In genomic region chr7:35334527-35335452, GRCm38 (mm10) we compare ENCODE assay signal across 7 mouse cellular contexts. TPM values are rescaled to one million over a fixed set of nuclear protein-coding genes. Genes with fewer than 3 reads are reported as not detected.
DNase-seq lines count a peak whose midpoint lies in the region; ATAC-seq and TF ChIP-seq lines count a peak whose summit lies in the region.

No protein-coding gene starts in this region.

- peak overlapping the region; percentile 86 for H3K9ac ChIP-seq in heart, embryonic 13.5 days
- peak overlapping the region; percentile 78 for H3K9ac ChIP-seq in kidney, embryonic 16.5 days (replicated peaks; ENCODE audit: low read length)

- peaks cover 62% of the 10 kb centered on the region for H3K4me1 ChIP-seq in E14TG2a.4 (replicated peaks; ENCODE audit: low read depth, low read length)
- peaks cover 18% of the 10 kb centered on the region for H3K4me1 ChIP-seq in heart, embryonic 13.5 days
- peaks cover 17% of the 10 kb centered on the region for H3K4me1 ChIP-seq in kidney, embryonic 16.5 days (ENCODE audit: insufficient read depth, low read length)

- peak overlapping the region; percentile 99 for H3K4me2 ChIP-seq in heart, embryonic 13.5 days
- H3K4me2 ChIP-seq in kidney, embryonic 16.5 days (replicated peaks; ENCODE audit: low read depth, low read length), result peak overlapping the region; percentile 87

- peak overlapping the region; percentile 21 for H3K27ac ChIP-seq in heart, embryonic 13.5 days (replicated peaks)
- peak overlapping the region; percentile 67 for H3K27ac ChIP-seq in kidney, embryonic 16.5 days (ENCODE audit: low read length)

- peak overlapping the region; percentile 89 for H3K4me3 ChIP-seq in E14TG2a.4 (replicated peaks; ENCODE audit: low read length)
- peak overlapping the region; percentile 68 for H3K4me3 ChIP-seq in heart, embryonic 13.5 days
- H3K4me3 ChIP-seq in kidney, embryonic 16.5 days (ENCODE audit: low read length), result peak overlapping the region; percentile 61

- H3K36me3 ChIP-seq in E14TG2a.4 (ENCODE audit: insufficient read depth, low read length), result no peaks in the 10 kb centered on the region
- no peaks in the 10 kb centered on the region for H3K36me3 ChIP-seq in heart, embryonic 13.5 days
- no peaks in the 10 kb centered on the region for H3K36me3 ChIP-seq in kidney, embryonic 16.5 days (ENCODE audit: insufficient read depth, low read length)

- TF ChIP-seq CTCF in E14TG2a.4 (conservative IDR thresholded peaks at IDR 0.05; ENCODE audit: low read length), result no peak

- DNase-seq in MN1 (ENCODE audit: low spot score), result peak; percentile 45
- DNase-seq in embryo, embryonic 9.5 days (ENCODE audit: extremely low spot score), result peak; percentile 45
- peak; percentile 38 for DNase-seq in lung, postnatal 25 days (ENCODE audit: low spot score)
- DNase-seq in retina, embryonic 14.5 days (ENCODE audit: low spot score), result peak; percentile 39

- no peak for ATAC-seq in heart, embryonic 13.5 days (ENCODE audit: extremely low read depth, insufficient number of reproducible peaks, low FRiP score, low TSS enrichment)
- ATAC-seq in kidney, embryonic 16.5 days (ENCODE audit: low FRiP score, low TSS enrichment), result no peak; the same call in none of the 2 replicates

- 1% methylated on average over 51 of the region's 51 CpGs for WGBS in heart, embryonic 13.5 days
- WGBS in kidney, embryonic 16.5 days, result under 1% methylated on average over 51 of the region's 51 CpGs

- H3K27me3 ChIP-seq in E14TG2a.4 (ENCODE audit: insufficient read depth, low read length), result peaks cover 52% of the 10 kb centered on the region
- peaks cover 43% of the 10 kb centered on the region for H3K27me3 ChIP-seq in heart, embryonic 13.5 days (replicated peaks)
- H3K27me3 ChIP-seq in kidney, embryonic 16.5 days (ENCODE audit: insufficient read depth, low read length), result peaks cover 4% of the 10 kb centered on the region; the same call in 1 of the 2 replicates

- no peaks in the 10 kb centered on the region for H3K9me3 ChIP-seq in E14TG2a.4 (ENCODE audit: low read length)
- H3K9me3 ChIP-seq in heart, embryonic 13.5 days, result no peaks in the 10 kb centered on the region
- H3K9me3 ChIP-seq in kidney, embryonic 16.5 days (ENCODE audit: low read length), result no peaks in the 10 kb centered on the region

RNA-seq across cellular contexts. Expression of gene Rhpn2, which starts 0.8 kb away (rescaled TPM):
- polyA plus RNA-seq in heart, embryonic 13.5 days (2015; fragmentation: Nextera tagmentation; extraction: Ambion mirVana), result 5.3 and 6.0 TPM in 2 replicates
- polyA plus RNA-seq in kidney, embryonic 16.5 days (2015; fragmentation: Nextera tagmentation; extraction: Ambion mirVana), result 16.3 TPM in 2 replicates

RNA-seq across cellular contexts. Expression of gene Gpatch1, which starts 16.6 kb away (rescaled TPM):
- polyA plus RNA-seq in heart, embryonic 13.5 days (2015; fragmentation: Nextera tagmentation; extraction: Ambion mirVana), result 11.0 and 11.4 TPM in 2 replicates
- 19.6 and 19.9 TPM in 2 replicates for polyA plus RNA-seq in kidney, embryonic 16.5 days (2015; fragmentation: Nextera tagmentation; extraction: Ambion mirVana)
